Mouse (Mus musculus): ENCODE results near the gene Spns3. TPM values are rescaled to one million over a fixed set of nuclear protein-coding genes. Genes with fewer than 3 reads are reported as not detected.

Gene Spns3
- total and polyA plus RNA-seq, 2 experiments from 2014 or later: 0.04 TPM; not detected in 1

DNA sequence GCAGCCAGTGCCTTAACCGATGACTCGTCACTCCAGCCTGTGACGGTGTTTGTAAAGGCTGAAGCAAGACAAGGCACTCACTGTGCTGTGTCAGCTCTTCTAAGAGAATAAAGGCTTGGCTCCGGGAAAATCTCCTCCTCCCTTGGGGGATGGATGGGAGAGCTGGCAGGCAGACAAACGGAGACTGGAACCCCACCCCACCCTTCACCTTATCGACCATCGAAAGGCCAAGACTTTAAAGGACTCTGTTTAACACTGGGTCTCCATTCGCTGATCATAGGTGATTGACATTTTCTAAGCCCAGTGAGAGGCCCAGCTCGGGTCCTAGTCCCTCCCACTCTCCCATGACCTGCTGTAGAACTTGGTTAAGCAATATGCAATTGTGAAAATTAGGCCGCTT lies 8.4 kb downstream of the Spns3 start:
- no peak overlapping the region for H3K4me3 ChIP-seq (ENCODE audit: low read depth, low read length)
- no peak overlapping the region for H3K9ac ChIP-seq (replicated peaks; ENCODE audit: low read depth, low read length)
- H3K27me3 ChIP-seq (ENCODE audit: control insufficient read depth, insufficient read depth, low read length): no peaks in the 10 kb centered on the region
- H3K9me3 ChIP-seq (replicated peaks; ENCODE audit: control insufficient read depth, low read length): no peaks in the 10 kb centered on the region
- H3K4me2 ChIP-seq (ENCODE audit: low read depth, low read length): no peak overlapping the region
- no peaks in the 10 kb centered on the region for H3K4me1 ChIP-seq (ENCODE audit: control insufficient read depth, insufficient read depth)
- no peak for TF ChIP-seq EP300 (IDR thresholded peaks at IDR 0.05; ENCODE audit: low read depth)
- no peak for TF ChIP-seq CTCF (IDR thresholded peaks at IDR 0.05; ENCODE audit: low read depth)
- H3K27ac ChIP-seq (ENCODE audit: low read depth): no peak overlapping the region
- no peaks in the 10 kb centered on the region for H3K36me3 ChIP-seq (replicated peaks; ENCODE audit: control insufficient read depth, insufficient read depth, low read length)
- DNase-seq (ENCODE audit: low spot score) (no peak), ATAC-seq (ENCODE audit: insufficient read depth, low read depth) (no peak)
- WGBS: 69% methylated on average over 10 of the region's 10 CpGs

GRCm38 (mm10) chr11:72540437-72540836 lies 9.9 kb downstream of the Spns3 start:
- TF ChIP-seq EP300 (IDR thresholded peaks at IDR 0.05; ENCODE audit: low read depth): no peak
- no peak for TF ChIP-seq CTCF (IDR thresholded peaks at IDR 0.05; ENCODE audit: low read depth)

GRCm38 (mm10) chr11:72538811-72539210 lies 11.5 kb downstream of the Spns3 start:
- 85% methylated on average over 7 of the region's 7 CpGs for WGBS
- ATAC-seq (ENCODE audit: insufficient read depth, low read depth): no peak
- no peaks in the 10 kb centered on the region for H3K9me3 ChIP-seq (replicated peaks; ENCODE audit: control insufficient read depth, low read length)
- H3K36me3 ChIP-seq (replicated peaks; ENCODE audit: control insufficient read depth, insufficient read depth, low read length): no peaks in the 10 kb centered on the region
- H3K27ac ChIP-seq (ENCODE audit: low read depth): no peak overlapping the region
- no peak overlapping the region for H3K4me3 ChIP-seq (ENCODE audit: low read depth, low read length)
- H3K27me3 ChIP-seq (ENCODE audit: control insufficient read depth, insufficient read depth, low read length): no peaks in the 10 kb centered on the region
- H3K4me2 ChIP-seq (ENCODE audit: low read depth, low read length): no peak overlapping the region
- H3K9ac ChIP-seq (replicated peaks; ENCODE audit: low read depth, low read length): no peak overlapping the region
- DNase-seq (ENCODE audit: low spot score): no peak
- H3K4me1 ChIP-seq (ENCODE audit: control insufficient read depth, insufficient read depth): no peaks in the 10 kb centered on the region
- TF ChIP-seq CTCF (IDR thresholded peaks at IDR 0.05; ENCODE audit: low read depth): no peak
- TF ChIP-seq EP300 (IDR thresholded peaks at IDR 0.05; ENCODE audit: low read depth): no peak

More at GRCm38 (mm10) chr11:72540437-72540836, 9.9 kb downstream of the Spns3 start:
- H3K9ac ChIP-seq (replicated peaks; ENCODE audit: low read depth, low read length): no peak overlapping the region
- DNase-seq (ENCODE audit: low spot score) (no peak), ATAC-seq (ENCODE audit: insufficient read depth, low read depth) (no peak)
- no peak overlapping the region for H3K27ac ChIP-seq (ENCODE audit: low read depth)
- H3K4me1 ChIP-seq (ENCODE audit: control insufficient read depth, insufficient read depth): no peaks in the 10 kb centered on the region
- no peaks in the 10 kb centered on the region for H3K36me3 ChIP-seq (replicated peaks; ENCODE audit: control insufficient read depth, insufficient read depth, low read length)
- H3K4me3 ChIP-seq (ENCODE audit: low read depth, low read length): no peak overlapping the region
- H3K9me3 ChIP-seq (replicated peaks; ENCODE audit: control insufficient read depth, low read length): no peaks in the 10 kb centered on the region
- H3K4me2 ChIP-seq (ENCODE audit: low read depth, low read length): no peak overlapping the region
- H3K27me3 ChIP-seq (ENCODE audit: control insufficient read depth, insufficient read depth, low read length): no peaks in the 10 kb centered on the region
- whole genome bisulfite sequencing: 61% methylated on average over 6 of the region's 6 CpGs

DNA sequence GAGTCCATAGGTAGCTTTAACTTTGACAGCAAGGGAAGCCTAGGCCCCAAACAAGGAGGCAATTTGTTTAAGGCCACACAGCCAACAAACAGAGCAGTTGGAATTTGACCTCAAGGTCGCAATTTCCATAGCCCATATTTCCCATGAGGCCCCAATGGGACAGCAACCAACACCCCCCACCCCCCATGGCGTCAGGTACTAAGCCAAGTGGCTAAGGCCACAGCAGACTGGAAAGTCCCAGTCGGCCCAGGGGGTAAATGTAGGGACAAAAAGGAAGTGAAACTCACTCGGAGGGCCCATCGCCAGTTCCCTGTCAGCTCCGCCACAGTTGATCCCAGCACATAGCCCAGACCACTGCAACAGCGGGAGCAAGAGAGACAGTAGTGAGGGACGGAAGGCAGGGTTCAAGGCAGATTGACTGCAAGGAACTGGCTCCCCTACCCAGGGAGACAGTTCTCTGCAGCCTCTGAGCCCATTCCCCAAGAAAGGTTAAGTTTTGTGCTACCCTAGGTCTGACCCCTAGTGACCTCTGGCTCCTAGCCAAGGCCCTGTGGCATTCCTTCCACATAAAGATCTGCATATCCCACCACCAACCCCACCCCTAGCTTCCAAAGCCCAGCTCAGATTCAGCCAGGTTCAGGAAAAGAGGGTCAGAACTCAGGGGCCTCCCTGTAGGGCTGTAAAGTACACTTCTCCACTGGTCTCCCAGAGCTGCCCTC lies 12.1 kb downstream of the Spns3 start:
- no peak for DNase-seq (ENCODE audit: low spot score)

GRCm38 (mm10) chr11:72537503-72537902 lies 12.8 kb downstream of the Spns3 start:
- H3K4me3 ChIP-seq (ENCODE audit: low read depth, low read length): no peak overlapping the region
- H3K36me3 ChIP-seq (replicated peaks; ENCODE audit: control insufficient read depth, insufficient read depth, low read length): no peaks in the 10 kb centered on the region
- 100% methylated on average over 2 of the region's 2 CpGs for WGBS
- ATAC-seq (ENCODE audit: insufficient read depth, low read depth): no peak
- no peak overlapping the region for H3K9ac ChIP-seq (replicated peaks; ENCODE audit: low read depth, low read length)
- no peak overlapping the region for H3K4me2 ChIP-seq (ENCODE audit: low read depth, low read length)
- no peaks in the 10 kb centered on the region for H3K9me3 ChIP-seq (replicated peaks; ENCODE audit: control insufficient read depth, low read length)
- H3K27ac ChIP-seq (ENCODE audit: low read depth): no peak overlapping the region
- H3K4me1 ChIP-seq (ENCODE audit: control insufficient read depth, insufficient read depth): no peaks in the 10 kb centered on the region
- no peak for DNase-seq (ENCODE audit: low spot score)
- no peaks in the 10 kb centered on the region for H3K27me3 ChIP-seq (ENCODE audit: control insufficient read depth, insufficient read depth, low read length)
- TF ChIP-seq CTCF (IDR thresholded peaks at IDR 0.05; ENCODE audit: low read depth) (no peak), EP300 (IDR thresholded peaks at IDR 0.05; ENCODE audit: low read depth) (no peak)

More for the DNA sequence above, 12.1 kb downstream of the Spns3 start:
- Histone ChIP-seq H3K4me1 (ENCODE audit: control insufficient read depth, insufficient read depth) (no peaks in the 10 kb centered on the region), H3K9me3 (replicated peaks; ENCODE audit: control insufficient read depth, low read length) (no peaks in the 10 kb centered on the region), H3K36me3 (replicated peaks; ENCODE audit: control insufficient read depth, insufficient read depth, low read length) (no peaks in the 10 kb centered on the region), H3K4me3 (ENCODE audit: low read depth, low read length) (no peak overlapping the region), H3K4me2 (ENCODE audit: low read depth, low read length) (no peak overlapping the region), H3K27me3 (ENCODE audit: control insufficient read depth, insufficient read depth, low read length) (no peaks in the 10 kb centered on the region), H3K9ac (replicated peaks; ENCODE audit: low read depth, low read length) (no peak overlapping the region), H3K27ac (ENCODE audit: low read depth) (no peak overlapping the region)
- peak; percentile 58 for ATAC-seq (ENCODE audit: insufficient read depth, low read depth)
- TF ChIP-seq CTCF (IDR thresholded peaks at IDR 0.05; ENCODE audit: low read depth): no peak
- no peak for TF ChIP-seq EP300 (IDR thresholded peaks at IDR 0.05; ENCODE audit: low read depth)
- whole genome bisulfite sequencing: 50% methylated on average over 8 of the region's 8 CpGs

DNA sequence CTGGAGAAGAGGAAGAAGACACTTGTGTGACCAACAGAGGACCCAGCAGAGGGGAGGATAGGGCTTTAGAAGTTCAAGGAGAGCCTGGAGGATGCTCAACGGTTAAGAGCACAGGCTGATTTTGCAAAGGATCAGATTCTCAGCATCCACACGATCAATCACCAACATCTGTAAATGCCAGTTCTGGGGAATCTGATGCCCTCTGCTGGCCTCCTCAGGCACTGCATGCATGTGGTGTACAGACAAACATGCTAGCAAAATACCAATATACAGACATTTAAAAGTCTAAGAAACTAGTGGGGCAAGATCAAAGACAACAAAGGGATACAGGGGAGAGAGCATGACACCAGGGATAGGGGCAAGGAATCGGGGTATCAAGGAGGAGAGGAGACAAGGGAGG lies 14.8 kb downstream of the Spns3 start:
- WGBS: 75% methylated on average over 3 of the region's 3 CpGs
- Histone ChIP-seq H3K27ac (ENCODE audit: low read depth) (no peak overlapping the region), H3K4me2 (ENCODE audit: low read depth, low read length) (no peak overlapping the region), H3K9ac (replicated peaks; ENCODE audit: low read depth, low read length) (no peak overlapping the region), H3K4me3 (ENCODE audit: low read depth, low read length) (no peak overlapping the region), H3K36me3 (replicated peaks; ENCODE audit: control insufficient read depth, insufficient read depth, low read length) (no peaks in the 10 kb centered on the region), H3K27me3 (ENCODE audit: control insufficient read depth, insufficient read depth, low read length) (no peaks in the 10 kb centered on the region), H3K9me3 (replicated peaks; ENCODE audit: control insufficient read depth, low read length) (no peaks in the 10 kb centered on the region), H3K4me1 (ENCODE audit: control insufficient read depth, insufficient read depth) (no peaks in the 10 kb centered on the region)
- no peak for DNase-seq (ENCODE audit: low spot score)
- ATAC-seq (ENCODE audit: insufficient read depth, low read depth): no peak
- TF ChIP-seq EP300 (IDR thresholded peaks at IDR 0.05; ENCODE audit: low read depth) (no peak), CTCF (IDR thresholded peaks at IDR 0.05; ENCODE audit: low read depth) (0 out of 2 replicates have a peak, but pooled peaks have one; percentile 5)

Data from heart, postnatal 0 days (tissue).